Mouse (Mus musculus) forebrain, embryonic 14.5 days (tissue): Measurements from ENCODE around the gene Krt14. TPM values are rescaled to one million over a fixed set of nuclear protein-coding genes. Genes with fewer than 3 reads are reported as not detected.
"Not testable (repeated sequence)": the region's sequence is repeated elsewhere in the genome, so short reads cannot be mapped to it uniquely, and the experiment has no call there.

Experiments used
- ATAC-seq: fragments of 200-750 bp; cut with Nextera tagmentation; 2 replicates; pipeline ENCODE4 v1.8.0; 2017; ENCODE audit warnings: mild to moderate bottlenecking, moderate library complexity
- DNase-seq: peaks from one replicate; pipeline ENCODE4 v3.0.0-alpha.2; 2015; ENCODE audit warnings: low spot score
- H3K27ac ChIP-seq: fragments of 300-500 bp; sonication (generic); 2 replicates; pipeline ENCODE4 v1.5.1; 2014; ENCODE audit warnings: low read depth, mild to moderate bottlenecking, control low read depth, low read length, moderate library complexity
- H3K27me3 ChIP-seq: fragments of 300-500 bp; sonication (generic); replicated peaks from 2 replicates; pipeline ENCODE4 v1.6.1; 2014; ENCODE audit warnings: low read length, control low read depth, mixed read lengths; ENCODE audit not compliant: control insufficient read depth, insufficient read depth
- H3K36me3 ChIP-seq: fragments of 300-500 bp; sonication (generic); 2 replicates; pipeline ENCODE4 v1.6.1; 2014; ENCODE audit warnings: low read length, control low read depth; ENCODE audit not compliant: control insufficient read depth, insufficient read depth
- H3K4me1 ChIP-seq: fragments of 300-500 bp; sonication (generic); 2 replicates; pipeline ENCODE4 v1.6.1; 2014; ENCODE audit warnings: antibody characterized with exemption, low read length, control low read depth; ENCODE audit not compliant: control insufficient read depth, insufficient read depth
- H3K4me2 ChIP-seq: fragments of 300-500 bp; sonication (generic); 2 replicates; pipeline ENCODE4 v1.6.1; 2014; ENCODE audit warnings: mild to moderate bottlenecking, control low read depth, low read length
- H3K4me3 ChIP-seq: fragments of 300-500 bp; sonication (generic); 2 replicates; pipeline ENCODE4 v1.5.1; 2014; ENCODE audit warnings: low read depth, low read length, control low read depth
- H3K9ac ChIP-seq: fragments of 300-500 bp; sonication (generic); 2 replicates; pipeline ENCODE4 v1.6.1; 2014; ENCODE audit warnings: mild to moderate bottlenecking, low read length, control low read depth, moderate library complexity
- H3K9me3 ChIP-seq: fragments of 300-500 bp; sonication (generic); replicated peaks from 2 replicates; pipeline ENCODE4 v1.6.1; 2016; ENCODE audit warnings: low read length, control low read depth, mixed read lengths; ENCODE audit not compliant: control insufficient read depth
- whole genome bisulfite sequencing: fragments of 180-500 bp; shearing (Covaris S2); extraction: QIAGEN DNeasy Blood & Tissue Kit; methylation state at CpG from one replicate; pipeline ENCODE4 v1.1.7; 2014; 5-methylcytosine and 5-hydroxymethylcytosine counted together
- polyA plus RNA-seq: library from polyadenylated mRNA; unstranded; fragments of >200 nt; fragmentation: Nextera tagmentation; extraction: Ambion mirVana; gene quantifications from 2 replicates; pipeline ENCODE4 v1.2.1, GENCODE M21; 2014

The Krt14 gene
- 0.20 TPM in 1 of 2 replicates, not detected in the other for polyA plus RNA-seq

GRCm38 (mm10) chr11:100207498-100207897 is at the start of gene Krt14:
Krt14 (minus strand) TSS chr11:100207548.
- Histone ChIP-seq H3K36me3 (no peaks in the 10 kb centered on the region), H3K9ac (no peak within 1 kb of the TSS), H3K4me3 (no peak within 1 kb of the TSS), H3K4me1 (no peaks in the 10 kb centered on the region), H3K27ac (no peak within 1 kb of the TSS), H3K27me3 (no peaks in the 10 kb centered on the region), H3K9me3 (no peaks in the 10 kb centered on the region), H3K4me2 (no peak within 1 kb of the TSS)
- DNase-seq (no peak), ATAC-seq (no peak)
- WGBS: 91% methylated on average over 8 of the region's 8 CpGs

- ATAC-seq: no peak
- Histone ChIP-seq H3K4me1 (no peaks in the 10 kb centered on the region), H3K4me2 (no peak overlapping the region), H3K9me3 (no peaks in the 10 kb centered on the region), H3K9ac (no peak overlapping the region), H3K4me3 (no peak overlapping the region), H3K27me3 (no peaks in the 10 kb centered on the region), H3K36me3 (no peaks in the 10 kb centered on the region), H3K27ac (no peak overlapping the region)
- WGBS: 95% methylated on average over 6 of the region's 6 CpGs
- DNase-seq: no peak
Observed at GRCm38 (mm10) chr11:100255514-100255913, 48.2 kb upstream of the Krt14 start.

GRCm38 (mm10) chr11:100254360-100255090 is 47.2 kb upstream of the Krt14 start:
- 69% methylated on average over 5 of the region's 5 CpGs for WGBS
- Histone ChIP-seq H3K4me2 (no peak overlapping the region), H3K9ac (no peak overlapping the region), H3K4me3 (no peak overlapping the region), H3K27ac (no peak overlapping the region), H3K4me1 (no peaks in the 10 kb centered on the region), H3K9me3 (no peaks in the 10 kb centered on the region), H3K36me3 (no peaks in the 10 kb centered on the region), H3K27me3 (no peaks in the 10 kb centered on the region)
- DNase-seq (no peak), ATAC-seq (no peak)

GRCm38 (mm10) chr11:100248852-100249465 is 41.6 kb upstream of the Krt14 start, which contains the start of gene Krt16:
Krt16 (minus strand) TSS chr11:100248902.
- 85% methylated on average over 7 of the region's 7 CpGs for WGBS
- H3K9ac ChIP-seq: no peak within 1 kb of the TSS
- H3K27ac ChIP-seq: no peak within 1 kb of the TSS
- no peaks in the 10 kb centered on the region for H3K9me3 ChIP-seq
- H3K27me3 ChIP-seq: no peaks in the 10 kb centered on the region
- H3K4me1 ChIP-seq: no peaks in the 10 kb centered on the region
- DNase-seq (no peak), ATAC-seq (no peak)
- H3K4me3 ChIP-seq: no peak within 1 kb of the TSS
- H3K36me3 ChIP-seq: no peaks in the 10 kb centered on the region
- no peak within 1 kb of the TSS for H3K4me2 ChIP-seq

GRCm38 (mm10) chr11:100246471-100246870 is 39.1 kb upstream of the Krt14 start:
- H3K9me3 ChIP-seq, H3K9ac ChIP-seq, H3K4me2 ChIP-seq, DNase-seq, H3K4me1 ChIP-seq, H3K4me3 ChIP-seq, H3K27ac ChIP-seq, H3K27me3 ChIP-seq, H3K36me3 ChIP-seq, ATAC-seq: not testable (repeated sequence)
- WGBS: 74% methylated on average over 7 of the region's 7 CpGs

- not testable (repeated sequence) for H3K4me3 ChIP-seq, H3K36me3 ChIP-seq, H3K4me2 ChIP-seq, H3K9ac ChIP-seq, ATAC-seq, H3K4me1 ChIP-seq, H3K27ac ChIP-seq, DNase-seq, H3K27me3 ChIP-seq, H3K9me3 ChIP-seq
- WGBS: 88% methylated on average over 4 of the region's 4 CpGs
Observed at GRCm38 (mm10) chr11:100240272-100240671, 32.9 kb upstream of the Krt14 start.

- ATAC-seq (no peak), DNase-seq (no peak)
- H3K4me2 ChIP-seq: no peak overlapping the region
- no peaks in the 10 kb centered on the region for H3K4me1 ChIP-seq
- peaks cover 6% of the 10 kb centered on the region for H3K9me3 ChIP-seq
- H3K9ac ChIP-seq: no peak overlapping the region
- H3K36me3 ChIP-seq: no peaks in the 10 kb centered on the region
- H3K27me3 ChIP-seq: no peaks in the 10 kb centered on the region
- no peak overlapping the region for H3K4me3 ChIP-seq
- 40% methylated on average over 8 of the region's 8 CpGs for WGBS
- no peak overlapping the region for H3K27ac ChIP-seq
Observed at GRCm38 (mm10) chr11:100221741-100222140, 14.4 kb upstream of the Krt14 start.

GRCm38 (mm10) chr11:100219304-100219703 is 12.0 kb upstream of the Krt14 start:
- Histone ChIP-seq H3K9ac (no peak overlapping the region), H3K4me2 (no peak overlapping the region), H3K27me3 (no peaks in the 10 kb centered on the region), H3K27ac (no peak overlapping the region), H3K9me3 (no peaks in the 10 kb centered on the region), H3K4me3 (no peak overlapping the region), H3K4me1 (no peaks in the 10 kb centered on the region), H3K36me3 (no peaks in the 10 kb centered on the region)
- WGBS: 89% methylated on average over 4 of the region's 4 CpGs
- no peak for DNase-seq
- ATAC-seq: no peak

GRCm38 (mm10) chr11:100208542-100208941 is 1.2 kb upstream of the Krt14 start:
- Histone ChIP-seq H3K27me3 (no peaks in the 10 kb centered on the region), H3K9me3 (no peaks in the 10 kb centered on the region), H3K36me3 (no peaks in the 10 kb centered on the region), H3K4me2 (no peak overlapping the region), H3K27ac (no peak overlapping the region), H3K4me3 (no peak overlapping the region), H3K4me1 (no peaks in the 10 kb centered on the region), H3K9ac (no peak overlapping the region)
- ATAC-seq (no peak), DNase-seq (no peak)
- 72% methylated on average over 6 of the region's 6 CpGs for WGBS
